Mouse (Mus musculus) bone marrow macrophage, adult 2 months (primary cell): ENCODE data around the gene Gkap1.

Experiments used
- CTCF ChIP-seq: IDR thresholded peaks from 2 replicates; pipeline ENCODE4 v1.5.1; 2012; ENCODE audit warnings: low read depth, mild to moderate bottlenecking, low read length, moderate library complexity
- POLR2A ChIP-seq: IDR thresholded peaks from 2 replicates; pipeline ENCODE4 v1.6.1; 2012; ENCODE audit warnings: mild to moderate bottlenecking, low read depth, low read length, borderline replicate concordance

DNA sequence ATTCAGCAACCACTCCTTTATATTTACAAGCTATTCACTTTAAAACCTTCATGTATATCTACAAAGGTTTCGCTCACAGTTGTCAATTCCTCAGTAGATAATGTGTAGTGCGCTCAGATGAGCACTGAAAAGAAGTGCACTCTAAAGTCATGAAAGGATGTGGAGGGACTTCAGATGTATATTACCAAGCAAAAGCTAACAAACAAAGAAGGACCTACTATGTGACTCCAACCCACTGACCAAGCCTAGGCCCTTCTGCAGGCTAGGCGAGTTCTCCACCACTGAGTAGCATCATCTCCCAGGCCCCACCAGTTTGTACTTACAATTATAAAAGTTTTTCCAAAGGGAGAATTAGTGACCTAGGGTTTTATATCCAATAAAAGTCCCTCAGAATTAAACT is 71.3 kb downstream of the Gkap1 start:
- no peak for TF ChIP-seq CTCF
- TF ChIP-seq POLR2A, result no peak
